Comparison of ENCODE assay signal across 17 mouse cellular contexts in genomic region chr7:24421648-24422047, GRCm38 (mm10). TPM values are rescaled to one million over a fixed set of nuclear protein-coding genes. Genes with fewer than 3 reads are reported as not detected.
DNase-seq lines count a peak whose midpoint lies in the region; ATAC-seq and TF ChIP-seq lines count a peak whose summit lies in the region.
"Had no signal": no experiment of that assay in that cellular context is flagged by ENCODE, and none has a peak within 500 bp of the region (broad histone marks: within the 10 kb centered on the region; RNA-seq: fewer than 3 reads in every experiment).

No protein-coding gene starts in this region.

- H3K4me1 ChIP-seq in heart, postnatal 0 days (ENCODE audit: control insufficient read depth, insufficient read depth), result peaks cover 9% of the 10 kb centered on the region
- peaks cover 54% of the 10 kb centered on the region for H3K4me1 ChIP-seq in midbrain, embryonic 10.5 days
- no peaks in the 10 kb centered on the region; the same call in 1 of the 2 replicates for H3K4me1 ChIP-seq in midbrain, embryonic 16.5 days (ENCODE audit: control insufficient read depth, insufficient read depth, low read length)
- peaks cover 7% of the 10 kb centered on the region for H3K4me1 ChIP-seq in hindbrain, embryonic 16.5 days (ENCODE audit: control insufficient read depth, insufficient read depth, low read depth, low read length)
- H3K4me1 ChIP-seq: embryonic facial prominence, embryonic 12.5 days had no signal

- H3K27me3 ChIP-seq in heart, postnatal 0 days (ENCODE audit: control insufficient read depth, insufficient read depth, low read length), result no peaks in the 10 kb centered on the region
- H3K27me3 ChIP-seq in midbrain, embryonic 10.5 days (ENCODE audit: low read depth, poor library complexity, severe bottlenecking), result no peaks in the 10 kb centered on the region
- H3K27me3 ChIP-seq in midbrain, embryonic 16.5 days (ENCODE audit: control insufficient read depth, insufficient read depth, low read depth, low read length), result no peaks in the 10 kb centered on the region
- no peaks in the 10 kb centered on the region for H3K27me3 ChIP-seq in hindbrain, embryonic 16.5 days (replicated peaks; ENCODE audit: control insufficient read depth, insufficient read depth, low read length)
- H3K27me3 ChIP-seq: embryonic facial prominence, embryonic 12.5 days; liver, embryonic 12.5 days; lung, embryonic 15.5 days; Patski had no signal

- peaks cover 32% of the 10 kb centered on the region for H3K36me3 ChIP-seq in heart, postnatal 0 days (replicated peaks; ENCODE audit: control insufficient read depth, insufficient read depth, low read length)
- H3K36me3 ChIP-seq in midbrain, embryonic 10.5 days, result peaks cover 46% of the 10 kb centered on the region
- H3K36me3 ChIP-seq in midbrain, embryonic 16.5 days (ENCODE audit: control insufficient read depth, insufficient read depth, low read length), result peaks cover 8% of the 10 kb centered on the region
- H3K36me3 ChIP-seq in hindbrain, embryonic 16.5 days (ENCODE audit: control insufficient read depth, insufficient read depth, low read length), result peaks cover 7% of the 10 kb centered on the region

- no peak for ATAC-seq in heart, postnatal 0 days (ENCODE audit: insufficient read depth, low read depth)
- ATAC-seq in midbrain, embryonic 16.5 days, result no peak
- ATAC-seq in hindbrain, embryonic 16.5 days, result no peak

- no peak overlapping the region for H3K4me2 ChIP-seq in heart, postnatal 0 days (ENCODE audit: low read depth, low read length)
- H3K4me2 ChIP-seq in midbrain, embryonic 16.5 days (ENCODE audit: low read length), result no peak overlapping the region
- no peak overlapping the region for H3K4me2 ChIP-seq in hindbrain, embryonic 16.5 days (ENCODE audit: low read length)
- H3K4me2 ChIP-seq: embryonic facial prominence, embryonic 12.5 days; liver, embryonic 12.5 days; lung, embryonic 15.5 days had no signal

- intact Hi-C loops in gastrocnemius, postnatal 14 days (cut with DNase I; ENCODE audit: low total_unique reads), result no loop called here

- DNase-seq in heart, postnatal 0 days (ENCODE audit: low spot score), result no peak
- DNase-seq in heart, adult 9 months (ENCODE audit: low spot score in 2 of 2), result no peak
- no peak for DNase-seq in midbrain, embryonic 10.5 days (ENCODE audit: low spot score)
- no peak for DNase-seq in gastrocnemius, postnatal 14 days
- DNase-seq in urinary bladder, postnatal 4 days (ENCODE audit: low spot score in 2 of 2), result no peak
- DNase-seq: adrenal gland, postnatal 25 days; heart, adult 18-20 months; kidney, adult 9 months had no signal

- WGBS in heart, postnatal 0 days, result 51% methylated on average over 7 of the region's 7 CpGs
- 74% methylated on average over 7 of the region's 7 CpGs for WGBS in midbrain, embryonic 10.5 days
- 61% methylated on average over 7 of the region's 7 CpGs for WGBS in midbrain, embryonic 16.5 days
- WGBS in hindbrain, embryonic 16.5 days, result 50% methylated on average over 7 of the region's 7 CpGs

- TF ChIP-seq EP300 in heart, postnatal 0 days (IDR thresholded peaks at IDR 0.05; ENCODE audit: low read depth), result no peak

- no peak overlapping the region for H3K4me3 ChIP-seq in heart, postnatal 0 days (ENCODE audit: low read depth, low read length)
- no peak overlapping the region for H3K4me3 ChIP-seq in midbrain, embryonic 10.5 days
- no peak overlapping the region for H3K4me3 ChIP-seq in midbrain, embryonic 16.5 days (ENCODE audit: low read depth, low read length)
- H3K4me3 ChIP-seq in hindbrain, embryonic 16.5 days (ENCODE audit: low read length), result no peak overlapping the region
- H3K4me3 ChIP-seq: embryonic facial prominence, embryonic 12.5 days; liver, embryonic 12.5 days; lung, embryonic 15.5 days had no signal

- no peak overlapping the region for H3K27ac ChIP-seq in heart, postnatal 0 days (ENCODE audit: low read depth)
- peak overlapping the region; percentile 83 for H3K27ac ChIP-seq in midbrain, embryonic 10.5 days (replicated peaks)
- H3K27ac ChIP-seq in midbrain, embryonic 16.5 days (ENCODE audit: low read length), result no peak overlapping the region
- H3K27ac ChIP-seq in hindbrain, embryonic 16.5 days (ENCODE audit: low read depth, low read length), result peak overlapping the region; percentile 64; the same call in 1 of the 2 replicates
- H3K27ac ChIP-seq: embryonic facial prominence, embryonic 12.5 days; liver, embryonic 12.5 days; lung, embryonic 15.5 days had no signal

- peak; percentile 21 for TF ChIP-seq CTCF in heart, postnatal 0 days (IDR thresholded peaks at IDR 0.05; ENCODE audit: low read depth)

- H3K9ac ChIP-seq in heart, postnatal 0 days (replicated peaks; ENCODE audit: low read depth, low read length), result no peak overlapping the region
- no peak overlapping the region for H3K9ac ChIP-seq in midbrain, embryonic 16.5 days (ENCODE audit: low read depth, low read length)
- no peak overlapping the region for H3K9ac ChIP-seq in hindbrain, embryonic 16.5 days (ENCODE audit: low read depth, low read length)
- H3K9ac ChIP-seq: embryonic facial prominence, embryonic 12.5 days; liver, embryonic 12.5 days; lung, embryonic 15.5 days had no signal

- H3K9me3 ChIP-seq in heart, postnatal 0 days (replicated peaks; ENCODE audit: control insufficient read depth, low read length), result no peaks in the 10 kb centered on the region
- H3K9me3 ChIP-seq in midbrain, embryonic 10.5 days (replicated peaks), result no peaks in the 10 kb centered on the region
- H3K9me3 ChIP-seq in midbrain, embryonic 16.5 days (replicated peaks; ENCODE audit: control insufficient read depth, low read length, poor library complexity, severe bottlenecking), result no peaks in the 10 kb centered on the region
- H3K9me3 ChIP-seq in hindbrain, embryonic 16.5 days (ENCODE audit: control insufficient read depth, low read length), result no peaks in the 10 kb centered on the region
- H3K9me3 ChIP-seq: embryonic facial prominence, embryonic 12.5 days; liver, embryonic 12.5 days; lung, embryonic 15.5 days had no signal

RNA-seq across cellular contexts. Expression of gene Smg9, which starts 22.2 kb away (rescaled TPM):
- total RNA-seq in heart, postnatal 0 days (2014; rRNA removed; ENCODE audit: low replicate concordance), result 15.5 and 30.2 TPM in 2 replicates
- polyA plus RNA-seq in heart, postnatal 0 days (2015; fragmentation: Nextera tagmentation; extraction: Ambion mirVana), result 13.1 and 13.5 TPM in 2 replicates
- polyA plus RNA-seq in midbrain, embryonic 10.5 days (2016; fragmentation: Nextera tagmentation; extraction: Ambion mirVana), result 29.0 and 34.1 TPM in 2 replicates
- 38.3 and 39.4 TPM in 2 replicates for polyA plus RNA-seq in midbrain, embryonic 16.5 days (2015; fragmentation: Nextera tagmentation; extraction: Ambion mirVana)
- 38.2 and 38.9 TPM in 2 replicates for polyA plus RNA-seq in hindbrain, embryonic 16.5 days (2015; fragmentation: Nextera tagmentation; extraction: Ambion mirVana)
- 1 to 10 TPM; 9.2 to 9.5 TPM for total RNA-seq in gastrocnemius, postnatal 14 days (2021)

RNA-seq across cellular contexts. Expression of gene Irgc1, which starts 30.4 kb away (rescaled TPM):
- not detected in 2 replicates for total RNA-seq in heart, postnatal 0 days (2014; rRNA removed; ENCODE audit: low replicate concordance)
- polyA plus RNA-seq in heart, postnatal 0 days (2015; fragmentation: Nextera tagmentation; extraction: Ambion mirVana), result not detected in 2 replicates
- polyA plus RNA-seq in midbrain, embryonic 10.5 days (2016; fragmentation: Nextera tagmentation; extraction: Ambion mirVana), result not detected in 2 replicates
- polyA plus RNA-seq in midbrain, embryonic 16.5 days (2015; fragmentation: Nextera tagmentation; extraction: Ambion mirVana), result not detected in 2 replicates
- polyA plus RNA-seq in hindbrain, embryonic 16.5 days (2015; fragmentation: Nextera tagmentation; extraction: Ambion mirVana), result not detected in 2 replicates
- under 1 TPM in 1 of 2 experiments, not detected in 1; 0.12 TPM for total RNA-seq in gastrocnemius, postnatal 14 days (2021)
- total RNA-seq: adrenal gland, postnatal 25 days; gastrocnemius, adult 8-10 months; heart, adult 18-20 months; layer of hippocampus, postnatal 25 days; megakaryocyte-erythroid progenitor cell, adult 5-6 weeks had no signal
- polyA plus RNA-seq: embryonic facial prominence, embryonic 12.5 days; liver, embryonic 12.5 days; lung, embryonic 15.5 days; Patski had no signal

RNA-seq across cellular contexts. Expression of gene Plaur, which starts 40.6 kb away (rescaled TPM):
- total RNA-seq in heart, postnatal 0 days (2014; rRNA removed; ENCODE audit: low replicate concordance), result 13.1 and 16.0 TPM in 2 replicates
- 6.1 and 6.5 TPM in 2 replicates for polyA plus RNA-seq in heart, postnatal 0 days (2015; fragmentation: Nextera tagmentation; extraction: Ambion mirVana)
- polyA plus RNA-seq in midbrain, embryonic 10.5 days (2016; fragmentation: Nextera tagmentation; extraction: Ambion mirVana), result 0.68 and 1.0 TPM in 2 replicates
- 1.6 and 1.8 TPM in 2 replicates for polyA plus RNA-seq in midbrain, embryonic 16.5 days (2015; fragmentation: Nextera tagmentation; extraction: Ambion mirVana)
- polyA plus RNA-seq in hindbrain, embryonic 16.5 days (2015; fragmentation: Nextera tagmentation; extraction: Ambion mirVana), result 1.8 and 2.2 TPM in 2 replicates
- 1 to 10 TPM in 1 of 2 experiments, under 1 TPM in 1; 0.84 to 1.2 TPM for total RNA-seq in gastrocnemius, postnatal 14 days (2021)

RNA-seq across cellular contexts. Expression of gene Kcnn4, which starts 51.6 kb away (rescaled TPM):
- total RNA-seq in heart, postnatal 0 days (2014; rRNA removed; ENCODE audit: low replicate concordance), result 0.69 and 2.0 TPM in 2 replicates
- 0.85 and 0.98 TPM in 2 replicates for polyA plus RNA-seq in heart, postnatal 0 days (2015; fragmentation: Nextera tagmentation; extraction: Ambion mirVana)
- polyA plus RNA-seq in midbrain, embryonic 10.5 days (2016; fragmentation: Nextera tagmentation; extraction: Ambion mirVana), result 3.3 and 4.0 TPM in 2 replicates
- polyA plus RNA-seq in midbrain, embryonic 16.5 days (2015; fragmentation: Nextera tagmentation; extraction: Ambion mirVana), result 0.81 and 0.84 TPM in 2 replicates
- polyA plus RNA-seq in hindbrain, embryonic 16.5 days (2015; fragmentation: Nextera tagmentation; extraction: Ambion mirVana), result 2.5 and 3.2 TPM in 2 replicates
- under 1 TPM; 0.29 to 0.33 TPM for total RNA-seq in gastrocnemius, postnatal 14 days (2021)
- polyA plus RNA-seq: Patski had no signal

Comparison
In these comparisons a context has a peak if more than half of its experiments do, and no peak if none do; other contexts are left out.
1. H3K27ac ChIP-seq: peak in midbrain, embryonic 10.5 days (single experiment) and hindbrain, embryonic 16.5 days (single experiment); none in heart, postnatal 0 days (single experiment) and midbrain, embryonic 16.5 days (single experiment).